Mouse (Mus musculus): ENCODE measurements around the gene Sars.

Gene Sars

DNA sequence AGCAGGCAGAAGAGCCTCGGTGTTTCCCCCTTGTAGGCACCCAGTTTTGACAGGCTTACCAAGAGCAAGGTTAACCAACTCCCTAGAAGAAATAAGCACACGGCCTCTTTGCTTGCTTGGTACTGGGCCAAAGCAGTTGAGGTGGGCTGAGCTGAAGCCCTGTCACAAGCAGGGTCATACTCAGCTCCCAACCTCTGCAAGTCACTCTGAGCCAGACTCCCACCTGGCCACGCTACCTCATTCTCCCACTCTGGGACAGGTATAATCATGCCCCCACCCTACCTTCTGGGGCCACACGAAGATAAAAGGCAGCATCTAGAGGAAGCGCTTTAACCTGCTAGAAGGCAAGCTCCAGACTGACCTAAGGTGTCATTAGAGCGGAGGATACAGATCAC, 19.4 kb downstream of the Sars start:
- intact Hi-C loops (cut with DNase I): no loop called here

DNA sequence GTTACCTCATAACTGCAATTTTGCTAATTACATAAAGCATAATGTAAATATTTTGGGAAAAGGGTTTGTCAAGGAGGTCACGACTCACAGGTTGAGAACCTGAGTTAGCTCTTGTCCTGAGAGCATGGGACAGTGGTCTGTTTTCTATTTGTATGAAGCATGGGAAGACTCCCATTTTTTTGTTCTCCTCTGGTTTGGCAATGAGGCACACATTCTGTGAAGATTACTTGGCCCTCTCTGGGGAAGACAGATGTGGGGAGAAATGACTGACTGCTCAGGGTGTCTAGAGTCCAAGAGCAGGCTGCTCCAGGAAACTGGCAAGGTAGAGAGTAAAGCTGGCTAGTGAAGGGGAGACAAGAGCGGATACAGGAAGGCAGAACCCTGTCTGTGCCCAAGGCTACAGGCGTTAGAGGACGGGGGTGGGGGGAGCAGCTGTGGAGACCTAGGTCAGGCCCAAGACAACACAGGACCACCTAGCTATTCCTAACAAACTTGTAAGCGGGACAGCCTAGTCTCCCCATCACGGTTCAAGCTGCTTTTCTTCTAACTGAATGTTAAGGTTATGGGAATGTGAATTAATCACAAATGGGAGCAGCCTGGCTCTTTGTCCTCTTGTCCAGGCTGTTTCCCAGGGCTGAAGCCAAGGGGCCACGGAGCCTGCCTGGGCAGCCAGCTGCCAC, 19.9 kb downstream of the Sars start:
- intact Hi-C loops (cut with DNase I): no loop called here

DNA sequence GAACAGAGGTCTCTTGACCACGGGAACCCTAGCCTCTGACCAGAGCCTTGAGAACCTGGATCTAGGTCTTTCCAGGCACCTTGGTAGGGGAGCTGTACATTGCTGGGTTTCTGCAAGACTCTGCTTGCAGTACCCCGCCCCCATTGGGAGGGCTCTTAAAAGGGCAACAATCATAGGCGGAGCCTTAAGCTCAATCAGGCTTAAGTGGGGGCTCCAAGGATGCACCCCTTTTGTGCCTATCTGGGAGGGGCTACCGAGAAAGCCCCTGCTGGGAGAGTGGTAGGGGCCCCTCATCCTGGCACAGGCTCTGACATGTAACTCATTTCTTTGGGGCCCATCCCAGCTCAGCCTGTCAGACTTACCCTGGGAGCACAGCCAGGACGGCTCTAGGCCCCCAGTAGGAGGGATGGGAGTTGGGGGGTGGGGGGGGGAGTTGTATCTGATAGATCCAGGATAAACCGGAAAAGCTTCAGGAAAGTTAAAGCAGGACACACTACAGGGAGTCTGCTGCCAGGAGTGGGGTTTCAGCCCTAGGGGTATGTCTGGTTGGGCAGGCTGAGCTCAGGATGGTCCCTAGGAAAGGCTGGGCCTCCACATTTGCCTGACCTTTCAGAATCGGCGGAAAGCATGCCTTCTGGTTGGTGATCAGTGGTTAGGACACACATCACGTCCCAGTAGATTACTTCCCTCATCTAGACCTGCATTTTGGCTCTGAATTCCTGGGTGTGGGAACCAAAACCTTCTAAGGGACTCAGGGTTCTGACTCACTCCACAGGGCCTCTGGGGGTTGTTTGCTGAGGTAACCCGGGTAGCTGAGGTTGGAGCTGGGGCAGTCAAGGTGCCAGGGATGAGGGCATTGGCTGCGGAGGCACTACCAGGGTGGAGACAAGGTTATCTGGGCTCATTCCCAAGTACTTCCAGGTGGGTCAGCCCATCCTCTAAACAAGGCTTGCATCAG, 20.9 kb downstream of the Sars start:
- intact Hi-C loops (cut with DNase I): no loop called here

DNA sequence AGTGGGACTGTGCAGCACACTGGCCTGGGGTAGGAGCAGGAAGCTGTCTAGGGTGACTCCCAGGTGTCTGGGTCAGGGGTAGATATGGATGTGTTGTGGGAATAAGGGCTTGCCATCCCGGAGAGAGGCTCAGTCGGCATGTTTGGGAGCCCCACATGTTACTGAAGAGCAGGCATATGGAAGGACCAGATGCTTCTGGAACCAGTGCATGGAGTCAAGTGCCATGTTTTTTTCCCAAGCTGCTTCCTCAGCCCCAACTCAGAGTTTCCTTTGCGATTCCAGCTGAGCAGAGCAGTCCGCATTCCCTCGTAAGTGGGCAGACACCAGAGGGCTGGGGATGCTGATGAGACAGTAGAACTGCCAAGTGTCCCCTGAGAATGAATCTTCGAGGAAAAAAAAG, 22.0 kb downstream of the Sars start:
- intact Hi-C loops (cut with DNase I): no loop called here

DNA sequence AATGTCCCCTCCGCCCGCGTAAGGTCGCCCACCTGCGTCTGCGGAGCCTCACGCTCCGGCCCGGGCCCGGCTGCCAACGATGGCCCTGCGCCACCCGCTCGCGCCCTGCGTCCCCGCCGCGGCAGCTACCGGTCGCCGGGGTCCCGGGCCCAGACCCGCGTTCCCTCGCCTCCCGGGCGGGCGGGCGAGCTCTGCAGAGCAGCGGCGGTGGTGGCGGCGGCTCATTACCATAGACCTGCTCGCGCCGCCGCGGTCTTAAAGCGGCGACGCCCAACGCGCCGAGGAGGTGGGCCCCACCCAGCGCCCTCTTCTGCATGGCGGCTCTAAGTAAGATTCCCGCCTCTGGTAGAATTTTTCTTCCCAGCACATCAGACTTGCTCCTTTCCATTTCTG, 29.2 kb downstream of the Sars start:
- intact Hi-C loops (cut with DNase I): no loop called here

DNA sequence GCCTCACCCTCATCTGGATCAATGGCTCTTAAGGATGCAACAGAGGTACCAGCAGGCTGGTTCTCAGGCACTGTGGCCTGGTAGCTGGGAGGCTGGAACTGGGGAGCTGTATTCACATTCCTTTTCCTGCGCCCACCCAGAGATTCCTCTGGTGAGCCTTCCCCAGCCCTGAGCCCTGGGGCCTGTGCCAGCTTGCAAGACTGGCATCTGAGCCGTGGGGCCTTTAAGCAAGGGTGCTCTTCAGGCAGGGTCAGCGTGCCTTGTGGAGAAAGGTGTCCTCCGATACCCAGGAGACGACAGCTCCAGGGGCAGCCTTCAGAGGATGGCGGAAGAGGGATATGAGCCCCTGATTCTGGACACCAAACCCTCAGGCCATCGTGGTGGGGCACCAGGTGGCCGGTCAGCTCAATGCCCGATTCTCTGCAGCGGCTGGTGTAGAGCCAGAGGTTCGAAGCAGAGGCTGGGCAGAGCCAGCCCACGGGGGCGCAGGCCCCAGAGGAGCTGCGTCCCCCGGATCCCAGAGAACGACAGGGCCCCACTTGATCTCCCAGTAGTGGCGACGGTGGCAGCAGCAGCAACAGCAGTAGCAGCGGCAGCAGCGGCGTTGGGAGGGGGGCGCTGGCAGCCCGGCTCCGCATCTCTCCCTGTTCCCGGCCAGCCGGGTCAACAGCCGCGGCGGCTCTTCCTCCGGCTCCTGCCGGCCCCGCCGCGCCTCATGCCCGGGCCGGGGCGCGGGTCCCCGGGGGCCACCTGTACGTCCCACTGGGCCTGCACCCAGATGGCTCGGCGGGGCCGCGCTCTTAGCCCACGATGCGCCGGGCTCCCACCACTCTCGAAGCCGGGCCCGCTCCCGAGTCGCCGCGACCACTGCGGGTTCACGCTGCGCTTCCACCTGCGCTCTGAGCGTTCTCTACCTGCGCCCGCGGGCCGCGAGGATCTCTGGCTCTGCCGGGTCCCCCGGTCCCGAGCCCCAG, 29.9 kb downstream of the Sars start, which contains the start of gene Celsr2:
Celsr2 (minus strand) TSS at position 696 of the 974 bp plus-strand sequence.
- intact Hi-C loops (cut with DNase I): no loop called here

DNA sequence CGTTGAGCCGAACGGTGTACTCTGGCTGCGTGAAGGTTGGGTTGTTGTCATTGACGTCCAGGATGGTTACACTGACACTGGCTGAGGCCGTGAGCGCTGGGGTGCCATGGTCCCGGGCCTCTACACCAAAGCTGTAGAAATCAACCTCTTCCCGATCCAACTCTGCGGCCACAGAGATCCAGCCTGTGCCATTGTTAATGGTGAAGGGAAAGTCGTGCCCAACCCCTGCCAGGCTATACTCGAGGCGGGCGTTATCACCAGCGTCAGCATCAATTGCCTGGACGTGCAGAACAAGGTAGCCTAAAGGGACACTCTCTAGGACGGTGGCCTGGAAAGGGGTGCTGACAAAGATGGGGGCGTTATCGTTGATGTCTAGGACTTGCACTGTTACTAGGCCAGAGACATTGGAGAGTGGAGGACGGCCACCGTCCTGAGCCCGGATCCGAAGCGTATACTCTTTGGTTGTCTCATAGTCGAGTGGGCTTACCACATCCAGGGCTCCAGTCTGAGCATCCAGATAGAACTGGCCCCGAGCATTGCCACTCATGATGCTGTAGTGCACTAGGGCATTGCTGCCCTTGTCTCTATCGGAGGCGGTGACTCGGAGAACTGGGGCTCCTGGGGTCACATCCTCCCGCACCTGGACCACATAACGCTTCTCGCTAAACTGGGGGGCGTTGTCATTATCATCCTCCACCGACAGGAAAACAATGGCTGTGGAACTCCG, 31.2 kb downstream of the Sars start:
- intact Hi-C loops (cut with DNase I): no loop called here

DNA sequence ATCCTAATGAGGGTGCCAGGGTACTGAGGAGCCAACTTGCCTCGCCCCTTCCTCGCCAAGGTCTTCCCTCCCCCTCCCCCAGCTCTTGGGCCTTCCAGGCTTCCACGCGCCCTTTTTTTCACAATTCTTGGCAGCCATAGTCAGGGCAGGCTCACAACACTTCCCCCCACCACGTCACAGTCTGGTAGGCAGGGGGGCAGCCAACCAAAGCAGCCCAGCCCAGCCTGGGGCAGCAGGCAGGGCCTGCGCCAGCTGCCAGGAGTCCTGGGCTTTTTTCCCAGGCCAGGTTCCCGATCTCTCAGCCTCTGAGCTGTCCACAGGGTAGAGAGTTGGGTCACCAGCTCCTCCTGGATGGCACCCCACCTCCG, 33.3 kb downstream of the Sars start:
- intact Hi-C loops (cut with DNase I): no loop called here

DNA sequence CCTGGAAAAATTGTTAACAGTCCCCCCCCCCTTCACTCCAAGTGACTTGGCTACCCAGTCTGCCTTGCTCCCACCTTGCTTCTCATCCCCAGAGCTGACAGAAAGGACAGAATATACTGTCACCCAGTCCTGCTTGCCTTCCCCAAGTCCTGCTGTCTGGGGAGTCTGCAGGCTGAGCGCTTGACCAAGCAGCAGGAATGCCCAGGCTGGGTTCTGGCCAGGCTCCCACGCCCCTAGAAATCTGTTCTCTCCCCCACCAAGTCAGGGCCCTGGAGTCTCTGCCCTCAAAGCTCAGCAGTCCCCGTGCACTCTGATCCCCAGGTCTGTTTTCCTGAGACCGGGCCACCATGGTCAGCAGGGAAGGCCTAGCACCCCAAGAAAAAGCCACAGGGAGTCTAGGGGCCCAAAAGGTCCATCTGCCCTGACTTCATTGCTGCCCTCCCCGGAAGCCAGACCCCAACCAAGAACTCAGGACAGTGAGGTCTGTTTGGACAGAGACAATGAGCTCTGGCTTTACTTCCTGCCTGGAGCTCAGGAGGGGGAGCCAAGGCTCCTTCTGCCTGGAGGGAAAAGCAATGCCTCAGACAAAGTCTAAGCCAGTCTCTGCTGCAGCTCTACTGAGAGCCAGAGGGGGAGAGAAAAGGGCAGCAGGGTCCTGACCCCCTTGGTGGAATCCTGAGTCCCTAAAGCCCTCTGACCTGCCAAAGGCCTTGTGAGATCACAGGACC, 33.8 kb downstream of the Sars start:
- intact Hi-C loops (cut with DNase I): no loop called here

DNA sequence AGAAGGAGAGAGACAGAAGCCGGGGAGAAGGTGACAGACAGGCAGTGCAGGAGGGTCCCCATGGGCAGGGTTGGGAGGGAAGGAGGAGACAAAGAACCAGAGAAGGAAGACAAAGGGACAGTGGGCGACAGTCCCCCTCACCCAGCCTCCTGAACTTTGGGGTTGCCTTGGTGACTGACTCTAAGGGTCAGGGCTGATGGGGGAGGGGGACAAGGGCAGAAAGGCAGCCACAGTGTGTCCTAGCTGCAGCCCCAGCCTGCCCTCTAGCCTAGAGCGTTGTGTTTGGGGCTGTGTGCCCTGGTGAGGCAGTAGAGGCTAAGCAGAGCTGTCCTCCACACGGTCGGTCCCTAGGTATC, 34.7 kb downstream of the Sars start:
- intact Hi-C loops (cut with DNase I): no loop called here

DNA sequence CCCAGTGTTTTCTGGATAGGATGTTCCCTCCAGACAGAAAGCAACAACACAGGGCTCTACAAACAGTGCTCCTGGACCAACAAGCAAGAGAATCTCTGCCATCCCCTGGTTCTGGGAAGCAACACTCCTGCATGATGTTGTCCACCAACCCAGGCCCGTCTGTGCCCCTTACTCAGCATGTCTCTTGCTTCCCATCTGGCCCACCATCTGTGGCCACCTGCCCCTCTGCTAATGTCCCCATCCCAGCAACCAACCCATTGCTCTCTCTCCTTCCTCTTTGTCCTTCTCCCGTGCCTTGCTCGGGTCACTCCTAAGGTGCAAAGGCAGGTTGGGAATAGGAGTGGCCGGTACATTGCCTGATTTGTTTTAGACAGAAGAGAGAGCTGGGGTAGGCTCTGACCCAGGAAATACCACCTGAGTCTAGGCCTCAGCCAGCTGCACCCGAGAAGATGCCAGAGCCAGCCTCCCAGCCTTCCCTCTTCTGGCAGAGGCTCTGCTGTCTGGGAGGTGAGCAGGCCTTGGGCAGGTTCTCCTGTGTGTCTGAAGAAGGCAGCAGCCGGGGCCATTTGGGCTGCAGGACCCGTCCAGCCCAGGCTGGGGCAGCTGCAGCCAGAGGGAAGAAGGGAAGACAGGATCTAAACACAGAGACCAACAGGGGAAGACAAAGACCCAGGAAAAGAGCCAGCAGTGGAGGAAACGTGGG, 35.2 kb downstream of the Sars start:
- intact Hi-C loops (cut with DNase I): loop anchor here (10.0 kb wide), 1 partner anchor 225 kb away; no protein-coding TSS in a partner anchor

DNA sequence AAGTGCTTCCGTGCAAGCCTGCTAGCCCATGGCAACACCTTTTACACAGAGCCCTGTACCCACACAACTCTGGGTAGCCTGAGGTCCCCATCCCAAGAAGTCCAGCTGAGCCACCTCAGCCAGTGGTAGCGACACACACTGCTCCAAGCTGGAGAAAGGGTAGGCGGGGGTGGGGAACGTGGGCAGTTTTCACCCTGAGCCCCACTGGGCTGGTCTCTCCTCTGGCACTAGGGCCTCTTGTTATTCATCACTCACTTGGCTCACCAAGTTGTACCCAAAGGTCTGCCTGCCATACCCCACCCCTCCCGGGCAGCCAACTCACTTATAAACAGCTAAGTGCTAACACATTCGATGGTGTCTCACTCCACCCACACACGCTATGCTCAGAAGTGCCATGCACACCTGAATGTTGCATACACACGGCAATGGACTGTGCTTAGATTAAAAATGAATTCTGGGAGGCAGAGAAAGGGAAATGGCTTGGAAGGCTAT, 36.4 kb downstream of the Sars start:
- intact Hi-C loops (cut with DNase I): loop anchor here (10.0 kb wide), 1 partner anchor 226 kb away; no protein-coding TSS in a partner anchor

DNA sequence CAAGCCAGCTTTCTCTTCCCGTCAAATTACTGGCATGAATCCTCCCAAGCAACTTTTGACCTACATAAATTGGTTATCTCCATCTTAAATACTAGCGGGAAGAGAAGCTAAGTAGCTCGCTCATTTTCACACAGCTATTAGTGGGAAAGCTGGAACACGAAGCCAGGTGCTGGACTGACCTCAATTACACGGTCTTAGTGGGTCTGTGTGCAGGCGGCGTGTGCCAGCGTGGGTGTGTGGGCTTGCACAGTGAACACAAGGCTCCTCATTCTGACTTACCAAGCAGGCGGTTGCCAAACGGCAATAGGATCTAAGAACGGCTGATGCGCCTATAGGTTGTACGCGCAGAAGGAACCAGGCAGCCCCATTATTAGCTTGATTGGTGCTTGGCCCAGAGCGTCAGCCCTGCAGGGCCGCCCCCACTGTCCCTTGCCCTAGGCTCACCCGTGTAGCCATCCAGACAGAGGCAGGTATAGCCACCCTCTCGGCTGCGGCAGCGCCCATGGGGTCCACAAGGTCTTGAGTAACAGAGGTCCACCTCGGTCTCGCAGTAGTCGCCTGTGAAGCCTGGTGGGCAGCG, 38.6 kb downstream of the Sars start:
- intact Hi-C loops (cut with DNase I): loop anchor here (10.0 kb wide), 1 partner anchor 228 kb away; no protein-coding TSS in a partner anchor

DNA sequence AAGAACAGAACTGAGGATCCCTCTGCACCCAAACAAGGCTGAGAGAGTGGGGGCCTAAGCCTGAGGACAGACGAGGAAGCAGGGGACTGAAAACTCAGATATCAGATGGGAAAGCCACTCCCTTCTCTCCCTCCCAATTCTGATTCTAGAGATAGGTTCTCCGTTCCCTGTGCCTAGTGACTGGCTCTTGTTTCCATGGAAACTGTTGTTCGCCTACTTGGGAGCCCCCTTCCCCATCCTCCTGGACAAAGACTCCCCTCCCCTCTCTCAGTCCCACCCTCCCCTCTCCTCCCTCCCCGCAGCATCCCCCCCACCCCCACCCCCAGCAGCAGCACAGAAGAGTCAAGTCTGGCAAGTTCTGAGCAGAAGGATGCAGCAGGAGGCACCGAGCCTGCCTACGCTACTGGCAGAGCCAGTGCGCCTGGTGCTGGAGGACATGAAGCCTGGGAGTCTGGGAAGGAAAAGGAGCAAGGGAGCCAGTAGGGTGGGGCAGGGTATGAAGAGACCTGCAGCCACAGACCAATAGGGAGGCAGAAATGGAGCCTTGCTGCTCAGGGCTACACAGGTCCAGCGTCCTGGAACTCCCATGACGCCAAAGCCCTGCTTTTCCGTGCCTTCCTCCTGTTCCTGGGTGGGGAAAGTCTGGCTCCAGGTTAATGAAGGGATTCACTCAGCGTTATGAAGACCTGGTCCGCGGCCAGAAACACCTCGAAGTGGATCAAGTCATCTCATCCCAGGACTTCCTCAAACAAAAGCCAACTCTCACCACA, 39.3 kb downstream of the Sars start:
- intact Hi-C loops (cut with DNase I): loop anchor here (10.0 kb wide), 1 partner anchor 229 kb away; no protein-coding TSS in a partner anchor

DNA sequence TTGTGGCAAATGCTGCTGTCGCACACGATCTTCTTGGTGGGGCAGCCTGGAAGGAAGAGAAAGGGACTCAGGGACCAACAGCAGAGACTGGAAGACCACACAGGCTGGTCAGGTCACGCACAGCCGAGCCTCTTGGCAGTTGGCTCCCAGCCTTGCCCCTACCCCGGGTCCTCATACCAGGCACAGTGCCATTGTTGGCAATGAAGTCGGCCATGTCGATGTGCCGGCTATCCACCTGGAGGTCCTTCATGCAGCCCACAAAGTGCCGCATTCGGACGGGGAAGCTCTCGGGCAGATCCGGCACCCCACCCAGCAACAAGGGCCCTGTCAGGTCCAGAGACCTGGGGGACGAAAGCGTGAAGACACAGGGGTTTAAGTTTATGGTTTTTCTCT, 42.5 kb downstream of the Sars start:
- intact Hi-C loops (cut with DNase I): loop anchor here (5.0 to 10.0 kb wide), 2 partner anchors 40 to 232 kb away; no protein-coding TSS in a partner anchor

DNA sequence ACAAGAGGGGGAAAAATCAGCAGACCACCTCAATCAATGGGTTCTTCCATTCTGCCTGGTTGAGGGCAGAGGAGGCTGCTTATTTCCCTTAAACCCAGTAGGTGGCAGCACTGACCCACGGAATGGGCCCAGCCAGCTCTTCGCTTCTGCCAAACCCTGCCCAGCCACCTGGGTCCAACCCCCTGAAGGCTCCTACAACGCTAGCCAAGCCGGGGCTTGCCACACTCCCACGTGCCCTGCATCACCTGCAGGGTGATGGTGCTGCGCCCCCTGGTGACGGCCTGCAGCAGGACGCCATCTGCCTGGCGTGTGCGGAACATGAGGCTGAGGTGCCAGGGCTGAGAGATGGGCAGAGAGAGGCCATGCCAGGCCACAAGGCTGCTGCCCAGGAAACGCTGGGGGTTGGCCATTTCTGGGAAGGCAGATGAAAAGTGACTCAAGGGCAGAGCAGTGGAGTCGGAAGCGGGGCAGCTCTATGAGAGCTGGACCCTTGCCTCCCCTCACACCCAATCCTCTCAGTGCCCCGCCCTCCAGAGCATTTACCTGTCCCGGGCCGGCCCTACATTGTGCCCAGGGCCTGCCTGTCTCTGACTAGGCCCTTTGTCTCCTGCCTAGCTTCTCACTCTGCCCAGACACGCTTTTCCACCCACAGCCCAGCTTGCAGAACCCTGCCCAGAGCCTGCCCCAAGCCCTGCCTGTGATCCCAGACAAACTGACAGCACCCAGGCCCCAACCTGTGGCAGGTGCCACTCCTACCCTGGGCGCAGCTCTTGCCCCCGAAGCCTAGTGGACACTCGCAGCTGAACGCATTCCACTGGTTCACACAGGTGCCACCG, 43.1 kb downstream of the Sars start:
- intact Hi-C loops (cut with DNase I): loop anchor here (2.0 to 10.0 kb wide), 3 partner anchors 40 to 233 kb away; partner anchors contain the start of gene Tmem167b

DNA sequence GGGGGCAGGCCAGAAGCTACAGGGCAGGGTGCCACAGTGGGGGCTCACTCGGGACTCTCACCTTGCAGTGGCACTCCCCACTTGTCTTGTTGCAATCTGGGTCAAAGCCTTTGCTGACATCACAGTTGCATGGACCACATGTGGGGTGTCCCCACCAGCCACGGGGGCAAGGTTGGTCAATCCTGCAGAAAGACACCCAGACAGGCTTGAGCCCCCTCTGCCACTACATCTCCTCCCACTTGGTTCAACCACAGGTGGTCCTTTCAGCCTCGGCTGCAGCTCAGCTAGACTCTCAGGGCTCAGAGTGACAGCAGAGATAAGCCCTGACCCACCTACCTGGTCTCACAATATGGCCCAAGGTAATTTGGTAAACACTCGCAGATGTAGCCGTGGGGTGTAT, 44.6 kb downstream of the Sars start:
- intact Hi-C loops (cut with DNase I): loop anchor here (2.0 to 10.0 kb wide), 3 partner anchors 42 to 234 kb away; partner anchors contain the start of gene Tmem167b
